Mouse (Mus musculus) gastrocnemius, adult 8-10 months (tissue): Measurements from ENCODE around the gene Il21. TPM values are rescaled to one million over a fixed set of nuclear protein-coding genes. Genes with fewer than 3 reads are reported as not detected.

Experiments used
- DNase-seq, 2 experiments: peaks; one replicate each; pipeline ENCODE4 v3.0.0; 2022; ENCODE audit warnings: low spot score in 2 of 2
- total RNA-seq, 4 experiments: library from RNA; stranded (reverse); gene quantifications; 2 replicates each; pipeline ENCODE4 v1.2.4; 2022

Gene Il21
- total RNA-seq = not detected

DNA sequence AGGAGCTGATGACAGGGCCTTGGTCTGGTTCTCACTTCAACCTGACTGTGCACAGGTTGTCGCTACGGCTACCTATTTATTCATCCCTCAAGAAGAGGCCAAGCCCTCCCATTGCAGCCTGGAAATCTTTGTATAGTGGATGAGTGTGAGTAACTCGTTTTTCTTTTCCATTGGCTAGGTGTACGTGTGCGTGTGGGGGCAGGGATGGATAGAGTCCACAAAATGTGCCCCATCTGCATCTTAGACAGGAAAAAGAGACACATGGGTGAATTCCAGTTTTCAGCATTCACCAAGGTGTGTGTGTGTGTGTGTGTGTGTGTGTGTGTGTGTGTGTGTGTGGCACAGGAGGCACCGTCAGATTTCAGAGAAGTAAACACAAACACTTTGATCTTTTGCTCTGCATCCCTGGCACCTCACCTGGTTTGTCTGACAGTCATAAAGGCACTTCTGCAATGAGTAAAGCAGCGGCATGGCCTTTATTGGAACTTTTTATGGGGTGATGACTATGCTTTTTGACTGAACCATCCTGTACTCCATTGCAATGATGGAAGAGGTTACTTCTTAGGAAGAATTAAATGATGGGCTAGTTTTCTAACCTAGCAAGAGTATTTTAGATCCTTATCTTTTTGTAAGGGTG, at the start of gene Il21:
Il21 (minus strand) TSS at position 51 of the 637 bp plus-strand sequence.
- DNase-seq = no peak

DNA sequence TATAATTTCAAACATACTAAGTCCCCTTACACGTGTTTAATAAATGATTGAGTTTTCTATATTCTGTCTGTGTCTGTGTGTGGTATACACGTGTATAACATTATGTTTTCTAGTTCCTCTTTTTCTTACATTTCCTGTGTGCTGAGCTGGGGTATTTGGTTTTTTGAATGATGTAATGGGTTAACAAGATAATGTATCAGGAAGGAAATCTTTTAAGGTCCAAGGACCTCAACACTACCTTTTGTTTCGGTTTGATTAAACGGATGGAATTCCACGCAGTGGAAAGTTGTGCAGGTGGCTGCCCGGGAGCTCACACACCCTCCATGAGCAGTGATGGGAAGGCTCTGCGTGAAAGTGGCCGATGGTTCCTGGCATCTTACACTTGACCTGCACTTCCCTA, 48.4 kb upstream of the Il21 start:
- no peak for DNase-seq

DNA sequence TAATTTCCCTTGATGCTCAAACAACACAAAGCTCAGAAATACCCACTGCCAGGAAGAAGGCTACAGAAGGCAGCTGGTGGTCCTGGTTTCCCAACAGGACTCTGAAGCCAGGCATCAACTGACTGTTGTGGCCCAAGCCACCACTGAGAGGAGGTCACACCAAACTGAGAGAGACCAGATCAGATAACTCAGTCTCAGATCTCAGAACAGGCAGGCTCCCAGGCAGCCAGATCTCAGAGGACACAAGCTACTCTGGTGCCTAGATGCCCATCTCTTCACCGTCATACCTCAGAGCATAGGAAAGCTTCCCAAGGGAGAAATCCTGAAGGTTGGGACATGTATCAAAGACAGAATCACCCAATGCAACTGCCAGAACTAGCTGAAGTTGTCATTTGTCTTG, 47.8 kb upstream of the Il21 start:
- no peak for DNase-seq

DNA sequence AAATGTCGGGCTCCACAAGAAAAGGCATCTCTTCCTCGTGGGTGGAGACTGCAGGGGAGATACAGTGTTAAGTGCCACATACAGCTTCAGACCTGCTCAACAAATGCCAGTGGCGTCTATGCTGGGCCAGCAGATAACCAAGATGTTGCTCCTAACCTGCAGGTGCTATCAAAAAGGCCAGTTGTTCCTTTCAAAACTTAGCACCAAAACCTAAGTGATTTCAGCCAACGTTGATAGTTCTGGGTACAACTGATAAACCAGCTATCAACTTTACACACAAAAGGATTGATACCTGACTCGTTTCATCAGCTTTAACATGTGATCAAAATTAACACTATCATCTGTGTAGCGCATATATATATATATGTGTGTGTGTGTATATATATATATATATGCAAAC, 42.2 kb upstream of the Il21 start:
- no peak for DNase-seq

DNA sequence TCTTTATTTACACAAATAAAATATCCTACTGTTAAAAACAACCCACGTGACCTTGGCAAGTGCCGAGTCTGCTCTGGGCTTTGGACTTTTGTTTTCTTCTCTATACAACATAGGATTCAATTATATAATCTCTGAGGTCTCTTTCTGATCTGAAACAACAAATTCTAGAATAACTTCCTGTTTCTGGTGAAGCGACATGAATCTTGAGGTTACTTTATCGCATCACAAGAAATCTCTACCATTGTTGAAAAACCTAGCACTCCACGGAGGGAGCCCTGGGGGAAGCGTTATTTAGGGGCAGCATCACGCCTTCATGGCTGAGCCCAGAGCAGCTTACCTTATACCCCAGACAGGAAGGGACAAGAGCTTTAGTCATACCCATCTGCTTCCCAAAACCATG, 40.7 kb upstream of the Il21 start:
- DNase-seq = no peak

DNA sequence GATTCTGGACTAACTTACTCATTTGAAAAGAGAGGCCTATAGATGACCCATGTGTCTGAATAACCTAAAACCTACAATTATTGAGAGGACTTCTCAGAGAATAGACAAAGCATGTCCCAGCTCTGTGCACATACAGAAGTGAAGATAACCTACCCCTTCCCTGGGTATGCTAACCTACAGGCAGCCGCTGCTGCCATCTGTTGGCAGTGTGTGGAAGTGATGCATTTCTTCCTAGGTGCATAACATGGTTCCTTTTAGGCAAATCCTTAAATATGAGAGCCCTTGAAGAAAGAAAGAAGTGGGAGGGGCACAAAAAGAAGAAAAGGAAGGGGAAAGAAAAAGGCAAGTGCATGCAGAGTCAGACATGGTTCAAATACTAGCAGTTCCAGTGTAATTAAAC, 38.8 kb upstream of the Il21 start:
- DNase-seq = no peak

DNA sequence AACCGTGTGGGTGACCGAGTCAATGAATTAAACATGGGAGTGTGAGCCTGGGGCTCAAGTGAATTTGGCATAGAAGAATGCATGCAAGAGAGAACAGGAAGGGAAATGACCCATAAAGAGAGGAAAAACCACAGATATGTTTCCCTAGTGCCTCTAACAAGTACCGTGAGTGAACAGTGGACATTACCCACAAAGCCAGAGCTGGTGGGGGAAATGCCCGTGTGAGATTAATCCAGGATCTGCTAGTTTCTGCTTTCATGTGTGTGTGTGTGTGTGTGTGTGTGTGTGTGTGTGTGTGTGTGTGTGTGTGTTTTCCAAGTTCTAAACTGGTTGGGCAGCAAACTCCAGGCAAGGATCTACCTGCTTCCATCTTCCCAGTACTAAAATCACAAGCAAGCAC, 37.5 kb upstream of the Il21 start:
- no peak for DNase-seq

DNA sequence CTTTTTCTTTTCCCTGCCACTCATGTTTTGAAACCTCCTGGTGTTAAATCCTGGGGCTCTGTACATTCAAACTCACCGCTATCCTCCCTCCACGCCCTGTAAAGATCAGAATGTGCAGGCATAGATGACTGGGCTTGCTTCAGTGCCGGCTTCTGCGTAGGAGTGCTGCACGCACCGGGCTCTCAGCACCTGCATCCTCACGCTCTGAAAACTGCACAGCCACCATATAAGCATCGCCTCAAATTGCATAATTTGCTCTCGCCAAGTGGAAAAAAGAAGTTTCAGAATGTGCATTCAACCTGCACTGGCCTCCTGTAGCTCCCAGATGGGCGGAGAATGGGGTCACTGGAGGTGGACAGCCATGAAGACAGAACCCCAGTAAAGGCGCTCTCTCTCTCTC, 35.9 kb upstream of the Il21 start:
- DNase-seq = no peak

DNA sequence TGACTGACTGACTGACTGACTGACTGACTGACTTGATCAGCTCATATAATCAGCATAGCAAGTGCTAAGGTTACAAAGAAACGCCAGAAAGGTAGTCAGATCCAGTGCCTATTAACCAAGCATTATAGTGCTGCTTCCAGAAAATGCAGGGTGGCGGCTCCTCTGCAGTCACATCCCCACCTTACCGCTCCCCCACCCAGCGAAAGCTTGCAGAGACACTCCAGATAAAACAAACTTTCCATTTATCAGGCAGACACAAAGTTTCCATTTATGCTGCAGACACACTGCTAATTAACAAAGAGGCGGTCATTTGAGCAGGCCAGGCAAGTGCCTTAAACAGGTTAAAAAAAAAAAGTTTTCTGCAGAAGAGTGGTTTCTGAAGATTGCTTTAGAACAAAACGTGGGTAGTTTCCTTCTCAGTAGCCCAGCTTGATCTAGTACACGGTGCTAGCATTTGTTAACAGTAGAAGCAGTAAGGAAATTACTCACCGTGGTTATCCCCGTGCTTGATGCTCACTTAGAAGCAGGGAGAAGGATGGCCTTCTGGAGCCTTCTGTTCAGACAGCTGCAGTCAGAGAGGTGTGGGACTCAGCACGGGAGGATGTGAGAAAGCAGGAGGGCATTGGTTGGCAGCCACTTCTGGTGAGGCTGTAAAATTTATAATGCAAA, 27.0 kb upstream of the Il21 start:
- DNase-seq = no peak

DNA sequence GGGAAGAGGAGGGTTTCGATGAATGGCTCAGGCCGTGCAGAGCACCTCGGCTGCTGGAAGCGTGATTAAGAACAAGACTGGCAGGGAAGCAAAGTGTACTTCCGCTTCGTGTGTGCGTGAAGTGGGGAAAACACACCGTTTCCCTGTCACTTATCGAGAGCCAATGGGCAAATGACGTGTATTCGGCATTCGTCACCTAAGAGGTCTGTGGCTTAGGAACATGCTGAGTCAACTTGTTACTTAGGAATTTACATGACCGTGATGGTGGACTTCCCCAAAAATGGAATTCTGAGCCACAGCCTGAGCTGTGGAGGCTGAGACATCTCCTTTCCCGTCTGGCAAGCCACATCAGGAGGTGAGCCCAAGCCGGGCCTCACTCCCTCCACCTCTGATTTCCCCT, 25.3 kb upstream of the Il21 start:
- DNase-seq = no peak

DNA sequence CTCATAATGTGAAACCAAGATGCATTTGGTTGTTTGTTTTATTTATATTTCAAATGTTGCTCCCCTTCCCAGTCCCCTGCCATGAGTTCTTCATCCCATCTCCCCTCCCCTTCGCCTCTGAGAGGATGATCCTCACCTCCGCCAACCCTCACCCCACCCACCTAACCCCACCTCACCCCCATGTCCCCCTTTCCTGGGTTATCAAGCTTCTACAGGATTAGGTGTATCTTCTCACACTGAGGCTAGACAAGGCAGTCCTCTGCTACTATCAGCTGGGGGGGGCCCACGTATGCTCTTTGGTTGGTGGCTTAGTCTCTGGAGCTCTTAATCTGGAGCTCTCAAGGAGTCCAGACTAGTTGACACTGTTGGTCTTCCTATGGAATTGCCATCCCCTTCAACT, 18.5 kb upstream of the Il21 start:
- DNase-seq = no peak

DNA sequence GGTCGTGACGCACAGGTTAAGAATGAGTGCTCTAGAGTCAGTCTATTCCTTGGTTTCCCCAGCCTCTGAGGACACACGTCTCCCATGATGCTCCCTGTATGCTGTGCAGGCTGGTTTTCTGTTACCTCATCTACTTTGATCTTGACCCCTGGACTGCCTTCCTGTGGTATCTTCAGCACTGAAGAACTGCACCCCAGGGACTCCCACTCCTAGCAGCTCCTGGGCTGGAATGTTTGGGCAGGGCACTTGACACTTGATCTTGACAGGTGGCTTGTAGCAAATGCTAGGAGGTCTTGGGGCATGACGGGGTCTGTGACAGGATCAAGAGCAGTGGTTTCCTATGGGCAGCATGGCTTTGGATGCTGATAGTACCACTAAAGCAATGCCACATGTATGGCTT, 2.6 kb upstream of the Il21 start:
- DNase-seq = no peak

DNA sequence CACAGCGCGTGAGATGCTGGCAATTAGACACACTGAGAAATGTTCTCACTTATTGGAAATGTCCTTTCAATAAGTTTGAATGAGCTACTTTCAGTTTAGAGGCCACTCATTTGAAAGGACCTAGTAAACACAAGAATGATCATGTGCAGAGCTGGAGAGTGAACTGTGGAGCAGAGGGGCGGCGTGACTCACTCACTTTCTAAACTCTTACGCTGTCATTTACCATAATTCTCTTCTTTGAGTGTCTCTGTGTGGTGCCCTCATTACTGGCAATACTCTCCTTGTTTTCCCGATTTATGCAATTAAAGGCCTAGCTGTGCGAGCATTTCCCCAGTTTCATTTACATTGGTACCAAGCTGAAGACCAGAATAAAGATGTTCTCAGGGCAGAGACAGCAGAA, 1.3 kb downstream of the Il21 start:
- DNase-seq = no peak

DNA sequence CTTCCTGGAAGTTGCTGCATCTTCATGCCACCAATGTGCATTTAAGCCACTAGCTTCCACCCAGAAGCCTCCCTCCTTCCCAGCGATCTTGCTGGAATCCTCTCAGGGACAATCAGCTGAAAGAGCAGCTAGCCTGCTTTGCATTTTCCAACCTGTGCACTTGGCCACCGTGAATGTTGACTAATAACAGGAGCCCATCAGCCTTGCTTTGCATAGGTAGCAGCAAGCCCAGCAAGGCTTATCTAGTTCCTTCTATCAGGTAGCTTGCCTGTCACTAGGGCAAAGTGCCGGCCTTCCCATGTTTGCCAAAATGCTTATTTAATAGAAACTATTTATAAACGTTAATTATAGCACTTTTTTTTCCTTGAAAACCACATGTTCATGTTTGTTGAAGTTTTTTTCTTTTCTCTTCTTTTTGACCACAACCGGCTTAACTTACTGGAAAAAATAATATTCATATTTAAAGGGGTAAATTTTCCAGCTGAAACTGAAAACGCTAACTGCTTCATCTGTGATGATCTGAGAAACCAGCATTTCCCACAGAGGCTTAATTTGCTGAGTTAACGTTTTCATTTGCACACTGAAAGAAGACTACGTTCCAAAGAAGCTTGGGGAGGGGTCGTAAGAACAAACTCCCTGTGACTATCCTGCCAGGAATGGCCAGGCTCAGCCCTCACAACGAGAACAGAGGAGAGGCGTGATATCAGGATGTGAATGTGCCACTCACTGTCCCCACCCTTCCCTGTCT, 3.2 kb downstream of the Il21 start:
- DNase-seq = no peak

DNA sequence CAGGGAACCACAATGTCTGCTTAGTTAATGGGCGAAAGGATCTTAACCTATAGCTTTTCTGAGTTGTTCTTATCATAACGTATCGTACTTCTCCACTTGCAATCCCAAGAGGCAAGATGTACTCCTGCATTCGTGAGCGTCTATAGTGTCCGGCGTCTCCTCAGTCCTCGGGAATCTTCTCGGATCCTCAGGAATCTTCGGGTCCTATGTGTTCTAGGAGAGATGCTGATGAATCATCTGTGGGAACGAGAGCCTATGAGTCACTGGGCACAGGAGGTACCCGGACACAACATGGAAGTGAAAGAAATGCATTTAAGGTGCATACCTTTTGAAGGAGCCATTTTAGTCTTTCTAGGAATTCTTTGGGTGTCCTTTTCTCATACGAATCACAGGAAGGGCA, 7.3 kb downstream of the Il21 start:
- no peak for DNase-seq

DNA sequence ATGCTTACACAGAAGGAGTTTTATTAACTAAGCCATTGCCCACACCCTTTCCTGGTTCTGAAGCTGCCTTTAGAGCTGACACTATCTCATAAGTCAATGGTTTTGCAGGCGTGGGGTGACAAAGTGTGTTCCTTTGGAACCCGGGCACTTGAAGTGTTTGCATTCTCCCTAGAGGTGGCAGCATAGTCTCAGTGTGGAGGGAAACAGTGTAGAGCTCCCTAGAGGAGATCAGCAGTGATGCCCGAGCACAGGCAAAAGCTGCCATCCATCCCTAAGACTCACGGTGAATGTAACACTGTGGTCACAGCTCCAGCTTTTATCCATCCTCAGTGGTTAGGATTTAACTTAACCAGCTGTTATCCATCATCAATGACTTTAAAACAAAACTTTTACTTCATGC, 13.4 kb downstream of the Il21 start:
- no peak for DNase-seq

DNA sequence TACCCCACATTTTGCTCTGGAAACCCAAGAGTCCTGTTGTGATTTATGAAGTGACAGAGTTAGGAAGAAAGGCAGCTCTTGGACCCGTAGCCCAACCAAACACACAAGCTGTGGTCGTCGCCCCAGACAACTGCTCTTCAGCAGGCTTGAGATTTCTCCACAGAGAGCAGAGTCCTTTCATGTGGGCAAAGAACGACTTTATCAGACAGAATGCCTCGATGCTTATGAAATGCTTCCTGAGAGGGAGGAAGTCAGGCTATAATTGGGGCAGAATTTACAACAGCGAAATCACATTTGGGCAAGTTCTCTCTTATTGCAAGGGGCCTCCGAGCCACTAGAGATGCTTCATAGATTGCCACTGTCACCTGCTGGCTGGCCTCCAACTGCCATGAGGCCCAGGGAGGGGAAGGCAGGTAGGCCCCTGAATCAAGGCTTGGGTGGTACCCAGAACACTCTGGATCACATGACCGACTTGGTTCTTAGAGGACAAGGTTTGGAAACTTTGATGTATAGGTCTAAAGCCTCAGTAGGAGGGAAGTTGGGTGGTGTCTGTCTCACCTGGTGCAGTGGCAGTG, 27.1 kb downstream of the Il21 start:
- no peak for DNase-seq

DNA sequence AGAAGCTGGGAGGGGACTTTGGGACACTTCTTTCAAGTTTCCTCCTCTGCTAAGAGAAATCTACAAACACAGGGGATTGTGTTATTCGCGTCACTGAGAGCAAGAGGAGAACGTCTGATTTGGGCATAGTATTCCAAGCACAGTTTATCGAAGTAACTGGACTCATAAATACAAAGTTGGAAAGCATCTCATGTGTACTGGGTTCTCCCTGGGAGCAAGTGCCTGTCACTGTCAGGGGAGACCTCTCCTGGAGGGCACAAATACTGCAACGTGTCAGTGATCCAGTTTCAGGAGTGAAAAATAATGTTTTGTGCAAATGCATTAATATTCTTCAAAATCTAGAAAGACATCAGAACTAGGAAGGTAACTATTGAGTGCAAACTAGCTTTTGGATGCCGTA, 27.9 kb downstream of the Il21 start:
- no peak for DNase-seq

DNA sequence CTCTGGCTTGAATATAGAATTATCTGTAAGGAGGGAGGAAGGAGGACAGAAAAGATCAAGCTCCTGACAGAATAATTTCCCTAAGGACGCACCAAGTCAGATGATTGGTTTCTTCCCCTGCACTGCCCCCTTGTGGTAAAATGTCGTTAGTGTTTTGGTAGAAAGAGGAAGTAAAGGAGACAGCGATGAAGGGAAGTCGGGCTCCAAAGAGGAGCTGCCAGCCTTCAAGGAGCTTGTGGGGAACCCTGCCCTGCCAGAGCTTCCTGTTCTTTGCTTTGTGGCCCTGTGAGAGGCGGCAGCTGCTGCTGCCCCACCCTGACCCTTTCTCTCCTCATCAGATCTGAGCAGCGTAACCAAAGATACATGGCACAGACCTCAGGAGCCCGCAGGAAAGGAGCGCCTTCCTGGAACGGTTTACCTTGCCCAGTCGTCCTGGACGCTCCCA, 28.4 kb downstream of the Il21 start:
- DNase-seq = peak; percentile 27 to 37

DNA sequence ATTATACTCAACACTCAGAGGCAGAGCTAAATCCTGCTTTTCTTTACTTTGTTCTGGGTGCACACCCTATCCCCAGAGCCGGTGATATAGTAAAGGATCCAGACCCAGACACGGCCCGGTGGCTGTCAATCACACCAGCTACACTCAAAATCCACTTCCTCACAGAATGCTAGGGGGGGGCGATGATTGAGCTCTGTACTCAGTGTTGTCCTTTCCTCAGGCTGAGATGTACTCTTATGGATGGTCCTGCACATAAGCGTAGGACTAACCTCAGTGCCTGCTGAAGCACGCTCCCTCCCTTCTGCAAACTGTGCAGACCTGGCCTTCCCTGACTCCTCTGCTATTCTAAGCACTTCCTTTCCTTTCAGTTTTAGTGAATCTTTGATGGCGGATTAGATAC, 29.6 kb downstream of the Il21 start:
- DNase-seq = no peak

DNA sequence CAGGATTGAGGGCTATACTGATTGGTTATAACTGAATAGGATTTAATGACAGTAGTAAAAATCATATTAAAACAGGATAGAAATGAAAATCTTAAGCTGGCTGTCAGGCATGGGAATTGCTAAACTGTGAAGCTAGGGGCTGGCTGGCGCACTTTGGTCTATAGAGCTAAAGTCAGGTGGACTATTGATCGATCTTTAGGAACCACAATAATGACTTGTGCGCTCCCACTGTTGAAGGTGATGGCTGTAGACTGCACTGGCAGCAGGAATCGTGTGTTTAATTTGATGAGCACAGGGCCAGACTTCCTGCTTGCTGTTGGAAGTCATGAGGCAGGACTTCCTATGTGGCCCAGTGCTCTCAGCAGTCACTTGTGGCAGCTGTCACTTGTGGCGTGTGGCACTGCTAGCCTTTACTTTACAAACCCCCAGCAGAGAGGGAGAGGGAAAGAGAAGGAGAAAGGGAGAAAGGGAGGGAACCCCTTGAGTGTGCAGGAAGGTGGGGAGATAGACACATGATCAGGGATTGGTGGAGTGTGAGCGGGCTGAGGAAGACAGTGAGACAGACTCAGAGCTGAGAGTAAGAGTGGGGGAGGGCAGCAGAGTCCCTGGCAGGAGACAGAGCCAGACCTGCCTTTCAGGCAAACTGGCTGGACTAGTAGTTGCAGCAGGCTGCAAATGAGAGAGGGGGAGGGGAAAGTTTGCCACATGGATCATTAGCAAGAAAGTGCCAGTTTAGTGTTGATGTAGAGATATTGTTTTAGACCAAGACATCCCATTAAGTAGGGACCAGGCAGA, 31.1 kb downstream of the Il21 start:
- no peak for DNase-seq

DNA sequence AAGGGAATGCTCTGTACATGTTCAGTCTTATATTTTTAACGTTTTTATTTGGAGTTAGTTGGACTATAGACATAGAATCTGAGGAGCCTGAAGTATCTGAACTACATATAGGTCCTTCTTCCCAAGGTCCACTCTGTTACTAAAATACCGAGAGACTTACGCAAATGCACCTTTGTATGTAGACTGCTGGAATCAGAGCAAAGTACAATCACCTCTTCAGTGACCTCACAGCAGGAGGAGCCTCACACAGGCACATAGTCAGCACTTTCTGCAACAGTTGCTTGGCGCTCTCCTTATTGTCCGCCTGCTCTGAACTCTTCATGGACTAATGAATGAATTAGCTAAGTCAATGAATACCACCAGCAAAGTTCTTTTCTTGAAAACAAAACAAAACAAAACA, 34.1 kb downstream of the Il21 start:
- DNase-seq = no peak
